Mouse (Mus musculus) adrenal gland, postnatal 10 days (tissue): ENCODE measurements at regions not wholly inside any gene's neighbourhood (a gene's known extent, or its start where the extent isn't known, plus 50 kb on each side); places are given as distances from the start of the nearest gene placed in this dataset.

Source experiments
- DNase-seq: peaks from one replicate; pipeline ENCODE4 v3.0.0; 2021; ENCODE audit warnings: mixed read lengths

DNA sequence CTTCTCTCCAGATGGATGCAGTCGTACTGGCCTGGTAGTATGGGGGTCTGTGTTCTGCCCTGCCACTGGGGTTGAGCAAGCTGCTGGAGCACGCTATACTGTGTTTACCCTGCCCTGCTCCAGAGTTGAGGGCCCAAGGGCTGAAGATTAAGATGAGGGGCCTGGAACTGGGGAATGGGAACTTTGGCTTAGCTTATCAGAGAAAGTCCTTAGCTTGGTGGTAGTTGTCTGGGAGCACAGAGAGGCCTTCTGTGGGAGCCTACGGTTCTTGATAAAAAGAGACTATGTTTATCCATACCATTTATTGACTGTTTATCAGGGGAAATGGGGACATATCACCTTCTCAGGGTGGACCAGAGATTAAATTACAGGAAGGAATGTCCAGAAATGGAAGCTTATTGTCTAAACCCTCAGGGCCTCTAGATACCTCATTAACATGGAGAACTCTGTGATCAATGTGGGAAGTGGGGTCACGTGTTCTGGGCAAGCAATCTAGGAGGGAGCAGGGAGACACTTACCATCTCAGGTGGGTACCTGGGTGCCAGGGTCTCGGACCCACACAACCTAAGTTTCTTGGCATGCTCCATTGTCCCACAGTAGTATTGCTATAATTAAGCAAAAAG, 58.7 kb downstream of the Mycn start:
- no peak for DNase-seq

DNA sequence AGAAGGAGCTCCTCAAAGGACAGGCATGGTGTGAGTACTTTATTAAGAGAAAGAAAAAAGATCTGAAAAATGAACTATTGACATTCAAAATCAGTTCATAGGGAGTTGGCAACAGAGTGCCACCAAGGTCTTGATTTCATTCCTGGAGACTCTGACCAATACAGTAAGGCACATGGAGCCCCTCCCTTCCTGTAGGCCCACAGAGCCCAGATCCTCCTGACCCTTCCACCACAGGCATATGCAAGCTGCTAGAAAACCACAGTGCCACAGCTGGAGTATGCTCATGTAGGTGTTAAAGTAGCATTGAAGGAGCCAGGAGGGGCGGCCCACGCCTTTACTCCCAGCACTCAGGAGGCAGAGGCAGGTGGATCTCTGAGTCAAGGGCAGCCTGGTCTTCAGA, 63.7 kb downstream of the Mycn start:
- DNase-seq: no peak

DNA sequence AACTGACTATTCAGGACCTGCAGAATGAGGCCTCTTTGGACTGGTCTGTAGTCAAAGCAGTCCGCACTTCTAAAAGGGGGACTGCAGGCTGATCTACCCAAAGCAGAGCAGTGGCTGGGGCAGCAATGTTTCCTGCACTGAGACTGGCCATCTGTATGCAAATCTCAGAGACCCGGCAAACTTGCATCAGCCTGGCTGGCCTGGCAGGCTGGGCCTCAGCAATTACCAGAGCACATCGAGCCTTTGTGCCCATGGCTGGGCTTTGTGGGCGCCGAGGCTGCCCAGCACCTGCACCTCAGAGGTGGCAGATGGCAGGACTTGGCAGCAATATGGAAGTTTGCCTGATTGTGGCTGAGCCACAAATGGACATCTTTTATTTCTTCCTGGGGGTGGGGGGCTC, 64.2 kb downstream of the Mycn start:
- no peak for DNase-seq

DNA sequence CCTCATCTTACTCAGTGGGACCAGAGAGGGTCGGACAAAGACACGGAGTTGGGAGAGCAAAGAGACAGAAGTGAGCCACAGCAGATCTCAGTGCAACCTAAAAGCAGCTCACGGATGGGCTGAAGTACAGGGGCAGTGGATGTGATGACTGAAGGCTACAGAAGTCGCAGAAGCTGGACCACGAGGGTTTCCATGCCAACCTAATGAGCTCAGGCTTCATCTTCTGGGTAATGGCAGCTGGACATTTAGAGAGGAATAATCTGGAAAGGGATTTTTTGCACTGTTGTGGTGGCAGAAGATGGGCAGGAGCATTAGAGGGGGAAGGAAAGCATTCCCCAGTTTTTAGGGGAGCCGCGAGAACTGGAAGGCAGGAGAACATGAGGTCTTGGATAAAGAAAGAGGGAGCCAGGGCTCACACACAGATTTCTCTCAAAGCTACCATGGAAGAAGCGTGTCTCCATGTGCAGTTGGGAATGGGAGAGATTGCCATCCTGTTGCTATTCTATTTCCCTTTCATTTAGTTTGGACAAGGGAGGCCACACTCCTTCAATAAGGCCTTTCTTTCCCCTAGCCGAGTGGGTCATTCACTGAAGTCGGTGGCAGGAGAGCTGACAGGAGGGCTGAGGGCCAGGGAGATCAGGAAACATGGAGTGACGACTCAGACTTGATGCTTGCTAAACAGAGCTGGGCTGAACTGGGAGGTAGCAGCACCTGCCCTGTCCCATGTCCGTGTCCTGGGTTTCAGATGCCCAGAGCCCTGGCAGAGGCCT, 65.6 kb downstream of the Mycn start:
- DNase-seq: no peak

DNA sequence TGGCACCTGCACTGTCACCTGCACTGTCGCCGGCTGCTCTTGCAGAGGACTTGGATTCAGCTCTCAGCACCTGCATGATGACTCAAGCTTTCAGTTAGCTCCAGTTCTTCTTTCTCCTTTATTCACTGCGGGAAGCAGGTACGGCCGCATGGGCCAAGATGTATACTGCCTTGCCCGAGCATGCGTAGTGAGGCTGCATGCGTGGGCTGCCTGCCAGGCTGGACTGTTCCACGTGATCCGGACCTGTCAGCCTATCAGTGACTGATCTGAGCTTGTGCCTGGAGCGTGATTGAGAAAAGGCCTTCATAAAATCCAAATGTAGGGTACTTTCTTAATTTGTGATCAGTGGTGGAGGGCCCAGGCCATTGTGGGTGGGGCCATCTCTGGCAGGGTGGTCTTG, 68.2 kb downstream of the Mycn start:
- no peak for DNase-seq

DNA sequence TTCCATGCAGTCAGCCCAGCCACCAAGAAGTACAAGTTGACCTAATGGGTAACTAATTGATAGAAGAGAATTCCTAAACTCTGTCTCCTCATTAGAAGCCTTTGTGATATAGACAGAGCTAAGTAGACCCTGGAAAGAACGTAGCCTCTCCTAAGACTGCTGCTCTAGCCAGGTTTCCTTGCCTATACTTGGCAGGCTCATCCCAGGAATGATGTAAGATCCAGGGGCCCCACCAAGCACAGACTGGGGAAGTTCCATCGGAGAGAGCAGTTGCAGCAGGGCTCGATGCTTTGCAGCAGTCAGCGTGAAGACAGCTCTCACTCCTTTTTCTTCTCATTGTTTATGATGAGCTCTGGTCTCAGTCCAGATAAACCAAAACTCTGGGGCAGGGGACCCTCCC, 68.7 kb downstream of the Mycn start:
- no peak for DNase-seq

DNA sequence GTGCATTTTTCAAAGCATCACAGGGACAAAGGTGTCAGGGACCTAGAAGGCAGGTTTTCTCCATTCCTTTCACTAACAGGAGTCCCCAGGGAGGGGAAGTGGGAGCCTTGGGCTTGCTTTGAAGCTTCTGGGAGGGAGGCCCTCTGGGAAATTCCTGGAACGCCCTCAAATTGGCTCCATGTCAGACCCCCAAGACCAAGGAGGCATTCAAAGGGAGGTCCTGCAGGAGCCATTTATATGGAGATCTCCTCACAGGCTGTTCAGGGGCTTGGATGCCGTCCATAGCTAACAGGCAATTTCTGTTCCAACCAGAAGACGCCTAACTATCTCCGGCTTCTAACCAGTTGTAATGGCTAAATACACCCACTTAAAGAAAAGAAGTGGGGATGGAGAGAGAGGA, 70.4 kb downstream of the Mycn start:
- no peak for DNase-seq

DNA sequence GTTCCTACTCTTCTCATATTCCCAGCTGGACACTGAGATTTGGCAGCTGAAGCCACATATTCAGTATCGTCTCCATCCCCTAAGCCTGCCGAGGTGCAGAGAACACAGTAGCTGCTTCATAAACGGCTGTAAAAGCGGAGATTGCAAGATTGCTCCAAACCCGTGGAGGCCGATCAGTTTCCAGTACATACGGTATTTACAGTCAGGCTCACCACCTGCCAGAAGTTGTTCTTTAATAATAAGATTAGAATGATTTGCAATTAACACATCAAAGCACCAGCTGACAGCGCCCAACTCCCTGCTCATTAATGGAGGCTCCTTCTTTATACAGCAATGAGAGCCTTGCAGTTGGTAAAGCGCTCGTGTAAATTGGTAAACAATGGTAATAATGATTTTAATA, 75.1 kb downstream of the Mycn start:
- DNase-seq: no peak

DNA sequence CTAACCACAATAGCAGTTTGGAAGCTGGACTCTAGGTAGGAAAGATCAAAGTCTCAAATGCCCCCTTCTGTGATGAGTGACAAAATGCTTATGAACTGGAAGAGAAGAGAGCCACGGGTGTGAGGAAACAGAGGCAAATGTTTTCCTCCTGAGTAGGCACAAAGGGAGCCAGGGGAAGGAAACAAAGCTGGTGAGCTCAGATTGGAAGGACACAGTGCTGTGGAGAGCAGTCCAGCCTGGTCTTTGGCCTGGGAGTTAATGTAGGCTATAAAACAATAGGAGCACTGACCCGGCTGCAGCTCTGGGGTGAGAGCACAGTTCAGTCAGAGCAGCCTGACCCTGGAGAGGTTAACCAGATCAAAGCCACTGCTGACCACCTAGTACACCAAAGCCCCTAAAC, 91.0 kb downstream of the Mycn start:
- no peak for DNase-seq

DNA sequence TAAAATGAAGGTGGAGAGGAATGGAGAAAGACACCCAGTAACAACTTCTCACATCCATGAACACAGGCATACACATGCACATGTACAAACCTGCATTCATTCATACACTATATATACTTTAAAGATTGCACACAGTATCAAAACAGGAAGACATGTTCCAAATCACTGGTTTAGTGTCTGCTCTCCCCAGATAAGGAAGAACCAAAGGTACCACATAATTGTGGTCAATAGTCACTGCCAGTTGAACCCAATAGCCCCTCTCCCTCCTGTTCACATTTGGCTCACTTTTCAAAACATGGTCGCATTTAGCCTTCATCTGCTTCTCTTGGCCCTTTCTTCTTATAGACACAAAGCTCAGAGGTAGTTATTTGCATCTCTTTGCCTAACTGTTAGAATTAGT, 95.0 kb downstream of the Mycn start:
- no peak for DNase-seq

DNA sequence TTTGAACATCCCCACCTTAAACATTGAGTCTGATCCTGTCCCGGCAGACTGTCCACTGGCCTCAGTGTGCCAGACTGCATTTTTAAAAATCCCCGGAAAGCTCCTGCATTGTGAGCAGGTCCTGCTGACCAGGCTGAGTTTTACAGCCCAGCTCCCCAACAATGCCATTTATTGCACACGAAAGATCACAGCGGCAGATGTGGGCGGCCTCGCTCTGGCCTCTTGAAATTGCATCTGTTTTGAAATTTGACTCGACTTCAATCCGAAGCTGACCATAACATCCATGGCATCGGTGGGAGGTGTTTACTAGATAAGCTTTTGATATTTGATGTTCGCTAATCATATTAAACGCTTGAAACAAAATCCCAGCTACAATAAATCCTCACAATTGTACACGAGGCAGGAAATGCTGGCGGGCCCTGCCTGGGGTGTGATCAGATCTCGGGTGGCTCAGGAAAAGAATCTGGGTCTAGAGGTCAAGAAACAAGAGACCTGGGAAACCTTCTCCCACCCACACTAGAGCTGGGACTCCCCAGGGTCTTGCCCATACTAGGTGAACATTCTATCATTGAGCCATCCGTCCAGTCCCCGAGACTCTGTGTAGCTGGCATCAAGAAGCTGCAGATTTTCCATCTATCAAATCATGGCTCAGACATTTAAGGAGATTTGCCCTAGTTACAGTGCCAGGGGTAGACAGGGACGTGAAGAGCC, 99.3 kb downstream of the Mycn start:
- DNase-seq: no peak

DNA sequence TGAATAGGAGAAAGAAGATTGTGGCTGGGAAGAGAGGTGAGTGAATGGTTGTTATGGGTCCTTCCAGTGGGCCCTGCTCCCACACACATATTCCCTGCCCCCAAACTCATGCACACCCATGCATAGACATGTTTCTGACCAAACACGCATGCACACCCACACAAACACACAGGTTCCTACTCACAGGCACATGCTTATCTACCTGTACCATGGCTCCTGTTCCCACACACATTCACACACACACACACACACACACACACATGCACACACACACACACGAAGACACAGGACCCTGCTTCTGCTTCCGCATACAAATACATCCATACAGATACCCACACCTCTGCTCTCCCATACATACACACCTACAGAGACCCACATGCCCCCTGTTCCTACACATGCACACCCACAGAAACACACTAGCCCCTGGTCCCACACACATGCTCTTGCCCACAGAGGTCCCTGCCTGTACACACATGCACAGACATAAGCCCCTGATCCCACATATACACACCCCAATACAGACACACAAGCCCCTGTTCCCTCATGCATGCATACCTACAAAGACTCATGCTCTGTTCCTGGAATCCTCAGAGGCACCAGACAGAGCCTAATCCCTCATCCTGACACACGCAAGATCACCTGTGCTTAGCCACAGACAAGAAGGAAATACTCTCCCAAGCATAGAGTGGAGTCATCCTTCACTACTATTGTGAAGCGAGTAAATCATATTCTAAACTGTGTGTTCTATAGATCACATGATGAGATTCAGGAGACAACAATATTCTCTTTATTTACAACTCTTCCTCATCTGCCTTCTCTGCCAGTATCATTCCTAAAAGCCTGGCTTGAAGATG, 100.1 kb downstream of the Mycn start:
- no peak for DNase-seq

DNA sequence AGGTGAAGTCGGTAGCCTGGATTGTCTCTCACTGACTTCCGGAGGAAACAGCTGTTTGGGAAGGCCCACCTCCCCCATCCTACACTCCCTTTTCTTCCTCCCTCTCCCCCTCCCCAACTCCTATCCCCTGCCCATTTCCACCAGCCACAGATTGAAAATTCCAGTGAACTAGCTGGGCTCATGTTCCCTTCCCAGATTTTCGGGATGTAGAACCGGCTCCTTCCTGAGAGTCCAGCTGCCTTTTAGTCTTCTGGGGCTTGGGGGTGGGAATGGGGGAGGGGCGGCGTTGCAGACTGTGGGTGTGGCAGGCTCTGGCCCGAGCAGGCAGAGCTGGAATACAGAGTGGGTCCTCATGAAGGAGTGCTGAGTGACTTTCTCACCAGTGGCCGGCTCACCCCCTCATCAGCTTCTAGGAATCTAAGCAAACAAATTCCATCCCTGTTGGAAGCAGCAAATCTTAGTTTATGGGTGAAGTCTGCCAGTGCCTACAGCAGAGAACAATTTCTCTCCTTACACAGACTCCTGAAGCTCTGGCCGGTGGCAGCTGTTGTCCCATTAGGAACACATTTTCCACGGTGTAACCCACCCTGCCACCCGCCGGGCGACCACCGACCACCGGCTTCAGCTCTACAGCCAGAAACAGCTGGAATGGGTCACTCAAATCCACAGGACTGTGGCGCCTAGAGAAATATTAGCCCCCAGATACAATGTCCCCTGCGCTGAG, 100.9 kb downstream of the Mycn start:
- DNase-seq: no peak

DNA sequence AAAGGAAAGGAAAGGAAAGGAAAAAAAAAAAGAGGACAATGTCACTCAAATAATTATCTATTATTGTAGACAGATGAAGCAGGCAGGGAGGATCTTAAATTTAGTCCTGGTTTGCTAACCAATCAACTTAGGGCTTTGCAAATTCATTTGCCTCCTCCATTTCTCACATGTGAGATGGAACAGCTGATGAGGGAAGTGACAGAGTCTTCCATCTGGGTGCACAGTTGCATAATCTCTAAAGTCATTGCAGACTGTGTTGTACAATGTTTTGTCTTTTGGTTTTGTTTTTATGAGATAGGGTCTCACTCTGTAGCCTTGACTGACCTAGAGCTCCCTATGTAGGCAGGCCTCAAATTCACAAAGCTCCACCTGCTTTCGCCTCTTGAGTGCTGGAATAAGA, 103.9 kb downstream of the Mycn start:
- DNase-seq: no peak

DNA sequence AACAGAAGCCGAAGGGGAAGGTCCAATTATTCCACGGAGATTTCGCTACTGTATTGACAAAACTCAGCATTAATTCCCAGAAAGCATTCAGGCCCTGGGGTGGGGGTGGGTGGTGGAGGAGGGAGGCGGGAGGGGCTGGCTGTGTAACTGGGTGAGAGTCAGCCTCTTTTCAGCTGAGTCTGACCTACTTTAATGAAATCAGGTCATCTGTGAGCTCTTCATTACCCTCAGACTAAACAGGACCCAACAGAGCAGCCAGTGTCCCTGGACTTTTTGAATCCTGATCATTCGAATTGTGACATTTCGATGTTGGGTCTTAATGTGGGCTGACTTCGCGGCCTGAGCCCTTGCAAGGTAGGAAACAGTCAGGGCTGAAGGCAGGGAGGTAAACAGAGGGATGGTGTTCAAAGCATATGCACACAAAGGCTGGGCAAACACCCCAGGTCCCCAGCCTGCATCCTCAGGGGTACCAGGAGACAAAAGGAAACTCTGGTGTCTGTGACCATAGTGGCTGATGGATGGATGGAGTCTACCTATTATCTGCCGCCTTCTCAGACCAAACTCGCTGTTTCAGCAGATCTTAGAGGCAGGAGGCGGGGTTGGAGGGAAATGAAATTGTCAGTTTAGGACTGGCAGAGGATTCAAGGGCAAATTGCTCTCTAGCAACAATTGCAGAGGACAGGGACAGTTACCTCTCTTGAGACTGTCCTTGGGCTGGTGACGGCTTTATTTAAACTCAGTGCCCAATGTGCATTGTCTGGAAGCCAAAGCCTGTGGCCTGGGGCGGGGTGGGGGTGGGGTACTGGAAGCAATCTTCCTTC, 113.7 kb downstream of the Mycn start:
- peak; percentile 53 for DNase-seq

DNA sequence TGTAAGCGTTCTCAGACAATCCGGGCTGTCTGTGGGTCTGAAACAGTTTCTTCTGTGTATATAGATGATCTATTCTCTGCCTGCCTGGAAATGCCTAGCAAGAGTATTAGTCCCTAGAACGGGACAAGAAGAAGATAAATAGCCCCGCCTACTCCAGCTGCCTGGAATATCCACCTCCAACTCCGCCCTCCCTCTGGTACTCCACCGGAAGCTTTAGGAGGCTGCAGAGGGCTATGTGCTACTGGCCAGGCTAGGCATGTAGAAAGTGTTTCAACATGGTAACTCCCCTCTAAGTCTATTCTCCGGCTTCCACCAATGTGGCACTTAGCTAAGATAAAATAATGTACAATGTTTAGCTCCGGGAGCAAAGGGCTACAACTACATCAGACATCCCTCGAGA, 114.3 kb downstream of the Mycn start:
- DNase-seq: no peak

DNA sequence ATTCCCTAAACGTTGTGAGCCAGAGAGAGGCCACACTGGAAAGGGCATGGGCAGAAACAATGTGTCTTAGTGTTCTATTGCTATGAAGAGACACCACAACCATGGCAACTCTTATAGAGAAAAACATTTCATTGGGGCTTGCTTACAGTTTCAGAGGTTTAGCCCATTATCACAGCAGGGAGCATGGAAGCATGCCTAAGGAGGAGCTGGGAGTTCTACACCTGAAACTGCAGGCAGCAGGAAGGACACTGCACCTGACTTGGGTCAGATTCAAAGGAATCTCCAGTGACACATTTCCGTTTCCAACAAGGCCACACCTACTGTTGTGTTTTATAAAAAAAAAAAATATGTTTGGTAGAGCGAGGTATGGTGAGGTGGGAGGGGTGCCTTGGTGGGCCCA, 115.3 kb downstream of the Mycn start:
- DNase-seq: no peak

DNA sequence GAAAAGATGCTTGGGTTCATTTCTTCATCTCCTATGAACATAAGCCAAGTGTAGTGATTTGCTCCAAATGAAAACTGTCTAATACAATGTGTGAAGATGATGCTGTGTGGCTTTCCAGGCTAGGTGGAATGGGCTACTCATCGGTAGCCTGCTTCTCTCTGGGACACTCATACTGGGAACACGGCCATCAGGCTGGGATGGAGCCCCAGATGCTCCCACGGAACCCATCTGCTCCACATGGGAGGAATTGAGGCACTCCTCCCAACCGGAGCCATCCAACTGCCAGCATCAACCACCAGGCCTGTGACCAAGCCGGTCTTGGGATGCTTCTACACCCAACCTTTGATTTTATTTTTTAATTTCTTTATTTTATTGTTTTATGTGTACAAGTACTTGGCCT, 115.9 kb downstream of the Mycn start:
- DNase-seq: no peak

DNA sequence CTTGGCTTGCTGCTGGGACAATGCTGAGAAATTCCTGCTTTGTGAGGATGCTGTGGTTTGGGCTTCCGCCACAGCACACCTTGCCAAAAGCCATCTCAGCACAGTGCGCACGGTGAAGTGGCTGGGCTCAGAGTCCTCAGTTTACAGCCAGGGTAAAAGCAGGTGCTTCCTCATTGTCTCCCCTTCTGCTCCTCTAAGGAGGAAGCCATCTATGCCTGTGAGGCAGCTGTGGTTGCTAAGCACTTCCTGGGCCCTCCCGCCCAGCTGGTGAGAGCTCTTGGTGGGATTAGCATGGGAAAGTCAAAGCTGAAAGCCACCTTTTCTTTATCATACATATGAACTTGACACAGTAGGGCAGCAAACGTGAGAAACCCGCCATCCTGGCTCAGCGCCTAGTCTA, 120.2 kb downstream of the Mycn start:
- no peak for DNase-seq

DNA sequence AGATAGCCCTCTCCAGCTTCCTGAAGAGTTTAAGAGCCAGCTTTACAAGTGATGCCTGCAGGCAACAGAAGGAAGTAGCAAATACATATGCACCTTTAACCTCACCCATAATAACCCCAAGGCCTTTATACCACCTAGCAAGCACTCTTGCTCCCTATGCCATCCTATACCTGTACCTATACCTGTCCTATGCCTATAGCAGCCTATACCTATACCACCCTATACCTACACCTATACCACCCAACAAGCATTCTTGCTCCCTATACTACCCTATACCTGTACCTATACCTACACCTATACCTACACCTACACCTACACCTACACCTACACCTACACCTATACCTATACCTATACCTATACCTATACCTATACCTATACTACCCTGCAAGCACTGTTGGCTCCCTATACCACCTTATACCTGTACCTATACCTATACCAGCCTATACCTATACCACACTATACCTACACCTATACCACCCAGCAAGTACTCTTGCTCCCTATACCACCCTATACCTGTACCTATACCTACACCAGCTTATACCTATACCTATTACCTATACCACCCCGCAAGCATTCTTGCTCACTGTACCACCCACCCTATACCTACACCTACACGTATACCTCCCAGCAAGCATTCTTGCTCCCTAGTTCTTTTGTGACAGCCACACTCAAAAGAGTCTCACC, 120.9 kb downstream of the Mycn start:
- DNase-seq: no peak

DNA sequence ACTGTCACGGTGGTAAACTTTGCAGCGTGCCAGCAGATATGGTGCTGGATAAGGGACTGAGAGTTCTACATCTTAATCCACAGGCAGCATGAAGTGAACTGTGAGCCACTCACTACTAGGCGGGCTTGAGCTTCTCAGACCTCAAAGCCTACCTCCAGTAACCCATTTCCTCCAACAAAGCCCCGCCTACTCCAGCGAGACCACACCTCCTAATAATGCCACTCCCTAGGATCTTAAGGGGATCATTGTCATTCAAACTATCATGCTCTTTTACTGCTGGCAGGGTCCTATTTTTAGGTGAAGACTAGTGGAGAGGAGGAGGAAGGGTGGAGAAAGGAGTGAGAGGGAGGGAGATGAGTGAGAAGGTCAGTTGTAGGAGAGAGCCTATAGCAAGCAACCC, 122.0 kb downstream of the Mycn start:
- DNase-seq: no peak
